Mouse (Mus musculus) liver, adult 2 months (tissue): ENCODE results near the gene AW011738.

Source experiments
- CTCF ChIP-seq: fragments of 200-500 bp; IDR thresholded peaks from 2 replicates; pipeline ENCODE4 v1.5.1; 2011; ENCODE audit warnings: low read depth, low read length, control low read depth
- POLR2A ChIP-seq: fragments of 200-500 bp; IDR thresholded peaks from 2 replicates; pipeline ENCODE4 v1.6.1; 2011; ENCODE audit warnings: low read length, control low read depth; ENCODE audit not compliant: insufficient read depth; ENCODE audit errors: extremely low read depth

GRCm38 (mm10) chr4:156188811-156189323 lies 14.2 kb upstream of the AW011738 start:
- TF ChIP-seq POLR2A: no peak
- no peak for TF ChIP-seq CTCF
